Mouse (Mus musculus) limb, embryonic 15.5 days (tissue): ENCODE results near the gene Mcrip2. TPM values are rescaled to one million over a fixed set of nuclear protein-coding genes. Genes with fewer than 3 reads are reported as not detected.
A peak's percentile ranks its signal among the peaks of the same experiment; 100 is the strongest.

ENCODE experiments used
- ATAC-seq: fragments of 200-750 bp; cut with Nextera tagmentation; 2 replicates; pipeline ENCODE4 v1.8.0; 2017; ENCODE audit warnings: low read depth, moderate TSS enrichment; ENCODE audit not compliant: insufficient number of reproducible peaks, low FRiP score, low TSS enrichment
- H3K27ac ChIP-seq: fragments of 300-500 bp; sonication (generic); 2 replicates; pipeline ENCODE4 v1.5.1; 2015; ENCODE audit warnings: moderate library complexity, mild to moderate bottlenecking, inconsistent platforms
- H3K27me3 ChIP-seq: fragments of 300-500 bp; sonication (generic); 2 replicates; pipeline ENCODE4 v1.6.1; 2015; ENCODE audit warnings: inconsistent platforms
- H3K36me3 ChIP-seq: fragments of 300-500 bp; sonication (generic); 2 replicates; pipeline ENCODE4 v1.6.1; 2015; ENCODE audit warnings: inconsistent platforms
- H3K4me1 ChIP-seq: fragments of 300-500 bp; sonication (generic); 2 replicates; pipeline ENCODE4 v1.6.1; 2015; ENCODE audit warnings: inconsistent platforms
- H3K4me2 ChIP-seq: fragments of 300-500 bp; sonication (generic); 2 replicates; pipeline ENCODE4 v1.6.1; 2015; ENCODE audit warnings: mild to moderate bottlenecking, inconsistent platforms
- H3K4me3 ChIP-seq: fragments of 300-500 bp; sonication (generic); 2 replicates; pipeline ENCODE4 v1.5.1; 2015; ENCODE audit warnings: mild to moderate bottlenecking, inconsistent platforms
- H3K9ac ChIP-seq: fragments of 300-500 bp; sonication (generic); 2 replicates; pipeline ENCODE4 v1.6.1; 2015; ENCODE audit warnings: inconsistent platforms
- H3K9me3 ChIP-seq: fragments of 300-500 bp; sonication (generic); 2 replicates; pipeline ENCODE4 v1.6.1; 2016; ENCODE audit warnings: inconsistent platforms
- WGBS: fragments of 180-500 bp; shearing (Covaris S2); methylation state at CpG from one replicate; pipeline ENCODE4 v1.1.7; 2015; 5-methylcytosine and 5-hydroxymethylcytosine counted together
- microRNA-seq: library from miRNA; unstranded; fragments of <30 nt; microRNA quantifications from one replicate; pipeline ENCODE4, GENCODE M21; 2016
- polyA plus RNA-seq: library from polyadenylated mRNA; unstranded; fragments of >200 nt; fragmentation: Nextera tagmentation; extraction: Ambion mirVana; gene quantifications from 2 replicates; pipeline ENCODE4 v1.2.1, GENCODE M21; 2015

Mcrip2 gene
- polyA plus RNA-seq, 1 experiment from 2014 or later = 16.7 TPM

DNA sequence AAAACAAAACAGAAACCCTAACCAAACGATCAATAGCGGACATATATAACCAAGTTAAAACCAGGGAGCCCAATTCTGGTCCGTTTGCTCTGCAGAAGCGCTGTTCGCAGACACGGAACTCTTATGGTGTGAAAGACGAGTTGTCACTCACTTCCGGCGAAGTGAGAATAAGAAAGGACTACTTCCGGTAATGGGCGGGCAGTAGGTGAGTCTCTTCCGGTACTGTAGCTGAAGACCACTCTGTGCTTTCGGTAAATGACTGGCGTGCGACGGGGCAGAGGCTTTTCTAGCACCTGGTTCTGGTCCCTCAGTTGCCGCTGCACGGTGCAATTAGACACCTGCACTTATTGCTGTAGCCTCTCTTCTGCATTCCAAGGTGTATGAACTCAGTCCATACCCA, 45.1 kb downstream of the Mcrip2 start, which contains the start of gene Wdr24:
TSS of gene Wdr24 (plus strand) at position 176 of the 400 bp plus-strand sequence.
- H3K27me3 ChIP-seq = peaks cover 34% of the 10 kb centered on the region
- H3K4me3 ChIP-seq = peak within 1 kb of the TSS; percentile 64
- peaks cover 40% of the 10 kb centered on the region for H3K4me1 ChIP-seq
- no peaks in the 10 kb centered on the region for H3K9me3 ChIP-seq
- peak within 1 kb of the TSS; percentile 52 for H3K9ac ChIP-seq
- H3K4me2 ChIP-seq = peak within 1 kb of the TSS; percentile 89
- H3K36me3 ChIP-seq = peaks cover 26% of the 10 kb centered on the region
- WGBS = under 1% methylated on average over 18 of the region's 18 CpGs
- H3K27ac ChIP-seq = peak within 1 kb of the TSS; percentile 74
- no peak for ATAC-seq

DNA sequence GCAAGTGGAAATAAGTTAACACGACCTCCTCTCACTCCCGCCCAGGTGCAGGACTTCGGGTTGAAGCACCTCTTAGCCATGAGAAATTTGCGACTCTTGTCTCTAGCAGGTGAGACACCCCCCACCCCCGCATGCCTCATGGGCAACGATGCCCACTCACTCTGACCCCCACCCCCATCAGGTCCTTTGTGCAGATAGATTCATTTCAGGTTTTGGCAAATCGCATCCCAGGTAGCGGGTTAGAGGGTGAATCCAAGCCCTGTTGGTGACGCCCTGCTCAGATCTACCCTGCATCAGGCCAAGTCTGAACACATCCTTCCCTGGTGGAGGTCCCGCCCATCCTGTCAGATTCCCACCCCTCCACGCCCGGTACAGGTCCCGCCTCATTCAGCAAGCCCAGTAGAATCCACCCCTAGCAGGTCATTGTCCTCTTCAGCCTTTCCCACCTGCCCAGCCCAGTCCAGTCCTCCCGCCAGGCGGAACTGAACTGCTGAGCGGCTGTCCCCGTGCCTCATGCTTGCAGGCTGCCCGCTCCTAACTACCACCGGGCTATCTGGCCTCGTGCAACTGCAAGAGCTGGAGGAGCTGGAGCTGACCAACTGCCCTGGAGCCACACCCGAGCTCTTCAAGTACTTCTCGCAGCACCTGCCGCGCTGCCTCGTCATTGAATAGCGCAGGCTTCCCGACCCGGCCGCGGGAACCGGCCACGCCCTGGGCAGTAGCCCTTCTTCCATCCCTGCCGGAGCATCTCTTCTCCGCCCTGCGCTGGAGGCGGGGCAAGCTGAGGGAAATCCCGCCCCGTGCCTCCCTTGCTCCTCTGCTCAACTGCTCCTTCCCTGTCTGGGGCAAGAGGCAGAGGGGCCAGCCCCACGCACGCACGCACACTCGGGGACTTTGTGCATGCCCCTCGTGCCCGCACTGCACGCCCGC, 49.4 kb downstream of the Mcrip2 start:
- no peaks in the 10 kb centered on the region for H3K36me3 ChIP-seq

DNA sequence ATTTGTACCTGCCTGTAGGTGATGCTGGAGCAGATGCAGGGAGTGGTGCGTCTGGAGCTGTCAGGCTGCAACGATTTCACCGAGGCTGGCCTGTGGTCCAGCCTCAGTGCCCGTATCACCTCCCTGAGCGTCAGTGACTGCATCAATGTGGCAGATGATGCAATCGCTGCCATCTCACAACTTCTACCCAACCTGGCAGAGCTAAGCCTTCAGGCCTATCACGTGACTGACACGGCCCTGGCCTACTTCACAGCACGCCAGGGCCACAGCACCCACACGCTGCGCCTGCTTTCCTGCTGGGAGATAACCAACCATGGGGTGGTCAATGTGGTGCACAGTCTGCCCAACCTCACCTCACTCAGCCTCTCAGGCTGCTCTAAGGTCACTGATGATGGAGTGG, 50.9 kb downstream of the Mcrip2 start:
- Histone ChIP-seq H3K4me2 (no peak overlapping the region), H3K9ac (no peak overlapping the region), H3K27me3 (peaks cover 78% of the 10 kb centered on the region), H3K27ac (no peak overlapping the region), H3K4me1 (peaks cover 8% of the 10 kb centered on the region), H3K36me3 (no peaks in the 10 kb centered on the region), H3K4me3 (no peak overlapping the region), H3K9me3 (no peaks in the 10 kb centered on the region)
- 75% methylated on average over 11 of the region's 11 CpGs for WGBS
- ATAC-seq = no peak

More for the DNA sequence above, 49.4 kb downstream of the Mcrip2 start:
- Histone ChIP-seq H3K4me3 (peak overlapping the region; percentile 19), H3K9me3 (no peaks in the 10 kb centered on the region), H3K27ac (no peak overlapping the region), H3K4me1 (peaks cover 10% of the 10 kb centered on the region), H3K9ac (no peak overlapping the region), H3K27me3 (peaks cover 68% of the 10 kb centered on the region), H3K4me2 (peak overlapping the region; percentile 38)
- peak; percentile 38; the same call in 1 of the 2 replicates for ATAC-seq
- WGBS = 7% methylated on average over 46 of the region's 46 CpGs

Small RNA genes lying within 50 kb of the gene (microRNA-seq; reads per million reads assigned to microRNA genes)
- gene Mir3082 = not detected

Other genes with a start within 250 kb of the Mcrip2 start
- gene Gng13, start 151.6 kb downstream of the Mcrip2 start, polyA plus RNA-seq = 4.8 and 6.1 TPM in 2 replicates
- 20.9 and 21.2 TPM in 2 replicates for gene Chtf18, start 141.3 kb downstream of the Mcrip2 start, polyA plus RNA-seq
- 22.8 and 23.3 TPM in 2 replicates for gene Rpusd1, start 141.1 kb downstream of the Mcrip2 start, polyA plus RNA-seq
- 0.13 and 0.17 TPM in 2 replicates for gene Mslnl, start 132.7 kb downstream of the Mcrip2 start, polyA plus RNA-seq
- gene Msln, start 114.4 kb downstream of the Mcrip2 start, polyA plus RNA-seq = 38.4 and 40.6 TPM in 2 replicates
- 26.7 and 27.2 TPM in 2 replicates for gene Narfl, start 95.0 kb downstream of the Mcrip2 start, polyA plus RNA-seq
- gene Haghl, start 83.1 kb downstream of the Mcrip2 start, polyA plus RNA-seq = 53.2 and 54.4 TPM in 2 replicates
- gene Ccdc78, start 82.2 kb downstream of the Mcrip2 start, polyA plus RNA-seq = 0.09 and 0.14 TPM in 2 replicates
- gene Fam173a, start 75.9 kb downstream of the Mcrip2 start, polyA plus RNA-seq = 85.7 and 95.6 TPM in 2 replicates
- 0.56 and 0.58 TPM in 2 replicates for gene AC134908.4, start 73.1 kb downstream of the Mcrip2 start, polyA plus RNA-seq
- 39.1 and 40.0 TPM in 2 replicates for gene Metrn, start 71.6 kb downstream of the Mcrip2 start, polyA plus RNA-seq
- 2.0 and 2.7 TPM in 2 replicates for gene Fbxl16, start 59.7 kb downstream of the Mcrip2 start, polyA plus RNA-seq
- 24.6 and 26.5 TPM in 2 replicates for gene Wdr24, start 45.1 kb downstream of the Mcrip2 start, polyA plus RNA-seq
- 47.2 and 48.9 TPM in 2 replicates for gene Jmjd8, start 39.9 kb downstream of the Mcrip2 start, polyA plus RNA-seq
- 346 and 387 TPM in 2 replicates for gene Stub1, start 35.4 kb downstream of the Mcrip2 start, polyA plus RNA-seq
- gene Rhbdl1, start 31.5 kb downstream of the Mcrip2 start, polyA plus RNA-seq = 1.8 and 2.6 TPM in 2 replicates
- 1.8 and 2.6 TPM in 2 replicates for gene Gm20683, start 27.0 kb downstream of the Mcrip2 start, polyA plus RNA-seq
- 21.9 and 25.4 TPM in 2 replicates for gene Rhot2, start 23.9 kb downstream of the Mcrip2 start, polyA plus RNA-seq
- gene Wdr90, start 7.3 kb downstream of the Mcrip2 start, polyA plus RNA-seq = 16.8 and 21.3 TPM in 2 replicates
- gene Mettl26, start 6.3 kb upstream of the Mcrip2 start, polyA plus RNA-seq = 45.3 and 48.0 TPM in 2 replicates
- gene Wfikkn1, start 12.1 kb upstream of the Mcrip2 start, polyA plus RNA-seq = 0.63 and 0.65 TPM in 2 replicates
- gene Rab40c, start 51.0 kb upstream of the Mcrip2 start, polyA plus RNA-seq = 30.7 and 35.2 TPM in 2 replicates
- 45.7 and 47.8 TPM in 2 replicates for gene Pigq, start 76.2 kb upstream of the Mcrip2 start, polyA plus RNA-seq
- gene Nhlrc4, start 76.2 kb upstream of the Mcrip2 start, polyA plus RNA-seq = 0.42 TPM in 1 of 2 replicates, not detected in the other
- gene A930017K11Rik, start 83.8 kb upstream of the Mcrip2 start, polyA plus RNA-seq = 0.06 and 0.14 TPM in 2 replicates
- 24.5 and 29.0 TPM in 2 replicates for gene Capn15, start 117.0 kb upstream of the Mcrip2 start, polyA plus RNA-seq
- gene Rab11fip3, start 200.8 kb upstream of the Mcrip2 start, polyA plus RNA-seq = 13.1 and 16.8 TPM in 2 replicates
- 39.8 and 40.9 TPM in 2 replicates for gene Decr2, start 221.6 kb upstream of the Mcrip2 start, polyA plus RNA-seq
- gene Nme4, start 226.8 kb upstream of the Mcrip2 start, polyA plus RNA-seq = 92.6 and 95.8 TPM in 2 replicates
- 2.0 and 2.7 TPM in 2 replicates for gene Tmem8, start 244.5 kb upstream of the Mcrip2 start, polyA plus RNA-seq